Mouse (Mus musculus) neutrophil, adult 65 days (primary cell): ENCODE results near the gene Borcs8. TPM values are rescaled to one million over a fixed set of nuclear protein-coding genes. Genes with fewer than 3 reads are reported as not detected.

ENCODE experiments used
- total RNA-seq: library from RNA; stranded (reverse); gene quantifications from 2 replicates; pipeline ENCODE4 v1.2.4, GENCODE M21; 2023

Gene Borcs8
- total RNA-seq, result 27.0 and 35.6 TPM in 2 replicates

DNA sequence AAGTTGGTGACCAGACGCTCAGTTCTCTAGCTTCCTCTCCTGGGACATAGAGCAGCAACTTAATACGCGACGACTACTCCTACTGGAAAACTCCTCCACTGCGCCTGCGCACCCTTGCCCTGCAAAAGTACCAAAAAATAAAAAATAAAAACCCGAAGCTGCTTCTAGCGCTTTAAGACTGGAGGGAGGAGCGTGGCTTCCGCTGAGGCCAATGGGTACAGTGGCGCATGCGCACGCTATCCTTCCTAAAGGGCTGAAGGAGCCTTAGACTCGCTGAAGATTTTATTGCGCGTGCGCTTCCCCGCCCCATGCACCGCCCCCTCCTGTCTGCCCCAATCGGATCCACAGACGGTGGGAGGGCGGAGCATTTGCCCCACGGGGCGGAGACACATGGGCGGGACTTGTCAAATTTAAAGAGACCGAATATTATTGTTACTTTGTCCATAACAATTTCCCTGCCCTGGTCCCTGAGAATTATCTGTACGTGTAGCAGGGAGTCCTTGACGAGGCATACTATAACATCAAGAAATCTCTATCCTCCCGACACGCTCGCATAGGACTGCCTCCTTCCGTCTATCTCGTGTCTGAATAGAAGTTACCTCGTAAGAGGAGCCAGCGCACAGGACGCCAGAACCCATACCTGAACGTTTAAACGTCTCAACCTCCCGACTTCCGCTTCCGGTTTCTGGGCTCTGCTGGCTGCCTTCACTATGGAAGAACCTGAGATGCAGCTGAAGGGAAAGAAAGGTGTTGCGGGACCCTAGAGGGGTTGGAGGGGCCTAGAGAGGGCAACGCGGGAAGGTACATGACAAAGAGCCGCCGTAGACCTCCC, at the start of gene Borcs8, which contains the start of the genes Rfxank and Mef2b:
Gene Borcs8 (plus strand): TSS at position 474 of the 832 bp plus-strand sequence.
Gene Rfxank (minus strand): TSS at position 129 of the 832 bp plus-strand sequence.
Gene Mef2b (plus strand): TSS at position 686 of the 832 bp plus-strand sequence.

DNA sequence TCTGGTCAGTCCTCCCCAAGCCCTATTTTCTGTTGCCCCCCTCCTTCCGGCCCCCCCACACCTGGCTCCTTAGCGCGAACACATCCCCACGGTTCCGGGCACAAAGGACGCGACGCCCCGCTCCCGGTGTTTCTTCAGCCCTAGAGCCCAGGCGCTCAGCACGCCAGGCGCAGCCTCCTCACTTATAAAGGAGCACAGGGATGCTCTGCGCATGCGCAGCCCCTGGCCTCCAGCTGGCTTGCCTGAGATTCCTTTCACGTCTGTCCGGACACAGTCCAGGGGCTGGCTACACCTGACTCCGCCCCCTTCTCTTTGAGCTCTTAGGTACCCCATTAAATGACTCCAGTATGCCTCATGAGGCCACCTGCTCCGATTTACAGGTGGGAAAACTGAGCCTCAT, 18.6 kb upstream of the Borcs8 start, which contains the start of gene Ncan:
Gene Ncan (minus strand): TSS at position 207 of the 400 bp plus-strand sequence.

DNA sequence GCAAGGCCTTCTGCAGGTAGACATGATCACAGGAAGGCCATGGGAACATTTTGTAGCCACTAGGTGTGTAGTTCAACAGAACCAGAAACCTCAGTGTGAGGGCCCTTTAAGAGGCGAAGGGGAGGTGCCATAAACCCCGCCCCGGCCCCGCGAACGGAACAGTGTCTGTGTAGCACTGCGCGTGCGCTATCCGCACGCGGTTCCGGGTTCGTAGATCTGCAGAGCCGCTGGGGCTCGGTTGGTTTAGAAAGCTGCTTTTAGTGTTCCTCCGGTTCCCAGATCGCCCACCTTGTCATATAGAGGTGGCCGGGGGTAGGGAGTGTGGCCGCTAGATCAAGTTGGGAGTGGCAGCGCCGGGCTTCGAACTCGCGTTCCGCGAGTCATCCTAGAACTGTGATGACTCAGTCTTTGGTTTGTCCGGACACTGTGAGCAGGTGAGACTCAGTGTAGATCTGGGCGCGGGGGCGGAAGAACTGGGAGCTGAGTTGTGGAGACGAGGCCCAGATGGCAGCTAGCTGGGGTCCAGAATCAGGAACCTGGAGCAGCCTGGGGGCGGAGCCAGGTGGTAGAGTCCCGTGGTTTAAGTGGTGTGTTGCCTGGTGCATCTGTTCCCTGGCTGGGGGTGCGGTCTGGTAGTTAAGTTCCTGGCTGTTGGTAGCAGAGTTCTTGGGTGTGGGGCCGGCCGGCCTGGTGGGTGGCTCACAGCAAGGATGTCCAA, 8.0 kb upstream of the Borcs8 start, which contains the start of gene Nr2c2ap:
Gene Nr2c2ap (plus strand): TSS at position 168 of the 718 bp plus-strand sequence.

DNA sequence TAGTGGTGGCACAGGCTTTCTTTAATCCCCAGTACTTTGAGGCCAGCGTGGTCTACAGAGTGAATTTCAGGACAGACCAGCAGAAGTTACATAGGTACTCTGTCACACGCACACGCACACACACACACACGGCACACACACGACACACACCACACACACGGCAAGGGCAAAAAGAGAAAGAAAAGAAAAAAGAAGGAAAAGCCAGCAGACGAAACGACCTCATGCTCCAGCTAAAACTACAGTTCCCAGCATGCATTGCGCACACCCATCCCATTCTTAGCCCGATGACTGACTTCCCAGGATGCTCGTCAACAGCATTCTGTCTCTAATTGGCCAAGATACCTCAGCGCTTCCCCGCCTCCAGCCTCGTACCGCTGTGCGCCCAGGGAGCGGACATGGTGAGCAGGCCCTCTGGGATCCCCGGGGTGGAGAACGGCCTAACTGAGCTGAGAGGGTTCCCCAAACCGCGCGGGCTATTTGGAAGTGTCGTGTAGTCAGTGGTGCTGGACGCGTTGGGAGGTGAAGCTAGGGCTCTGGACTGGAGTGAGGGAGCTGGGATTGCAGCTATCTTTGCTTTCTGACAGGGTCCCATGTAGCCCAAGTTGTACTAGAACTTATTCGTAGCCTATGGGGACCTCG, 32.9 kb downstream of the Borcs8 start, which contains the start of gene Tmem161a:
Gene Tmem161a (plus strand): TSS at position 314 of the 639 bp plus-strand sequence.

Other genes with a start within 250 kb of the Borcs8 start
- 0.79 and 1.6 TPM in 2 replicates for gene Tssk6, start 237.3 kb upstream of the Borcs8 start, total RNA-seq
- 51.7 and 65.8 TPM in 2 replicates for gene Ndufa13, start 236.9 kb upstream of the Borcs8 start, total RNA-seq
- not detected in 2 replicates for gene Yjefn3, start 236.8 kb upstream of the Borcs8 start, total RNA-seq
- 63.0 and 64.7 TPM in 2 replicates for gene Gatad2a, start 143.1 kb upstream of the Borcs8 start, total RNA-seq
- 87.4 and 122 TPM in 2 replicates for gene Mau2, start 96.8 kb upstream of the Borcs8 start, total RNA-seq
- 28.8 and 31.6 TPM in 2 replicates for gene Sugp1, start 96.7 kb upstream of the Borcs8 start, total RNA-seq
- not detected in 2 replicates for gene Tm6sf2, start 66.6 kb upstream of the Borcs8 start, total RNA-seq
- gene Hapln4, start 56.0 kb upstream of the Borcs8 start, total RNA-seq, result not detected in 2 replicates
- gene Ncan, start 18.6 kb upstream of the Borcs8 start, total RNA-seq, result not detected in 2 replicates
- gene Nr2c2ap, start 8.2 kb upstream of the Borcs8 start, total RNA-seq, result 7.5 and 11.2 TPM in 2 replicates
- gene Rfxank, start 345 bp upstream of the Borcs8 start, total RNA-seq, result 11.2 and 13.5 TPM in 2 replicates
- gene Mef2b, start 212 bp downstream of the Borcs8 start, total RNA-seq, result 0.95 and 1.1 TPM in 2 replicates
- 13.4 and 23.3 TPM in 2 replicates for gene Tmem161a, start 32.9 kb downstream of the Borcs8 start, total RNA-seq
- 1.9 and 2.1 TPM in 2 replicates for gene Slc25a42, start 72.8 kb downstream of the Borcs8 start, total RNA-seq
- gene Sugp2, start 94.7 kb downstream of the Borcs8 start, total RNA-seq, result 24.1 and 36.4 TPM in 2 replicates
- gene Armc6, start 95.0 kb downstream of the Borcs8 start, total RNA-seq, result 3.1 and 3.7 TPM in 2 replicates
- 7.0 and 8.6 TPM in 2 replicates for gene Homer3, start 143.3 kb downstream of the Borcs8 start, total RNA-seq
- 25.3 and 36.1 TPM in 2 replicates for gene Ddx49, start 163.0 kb downstream of the Borcs8 start, total RNA-seq
- 80.2 and 91.6 TPM in 2 replicates for gene Cope, start 163.0 kb downstream of the Borcs8 start, total RNA-seq
- gene Cers1, start 176.3 kb downstream of the Borcs8 start, total RNA-seq, result not detected in 2 replicates
- gene Gdf1, start 190.3 kb downstream of the Borcs8 start, total RNA-seq, result not detected in 2 replicates
- gene Upf1, start 213.8 kb downstream of the Borcs8 start, total RNA-seq, result 47.2 and 53.6 TPM in 2 replicates
- gene Comp, start 234.1 kb downstream of the Borcs8 start, total RNA-seq, result 0.19 TPM in 1 of 2 replicates, not detected in the other